Mouse (Mus musculus): ENCODE measurements at regions not wholly inside any gene's neighbourhood (a gene's known extent, or its start where the extent isn't known, plus 50 kb on each side); places are given as distances from the start of the nearest gene placed in this dataset.

DNA sequence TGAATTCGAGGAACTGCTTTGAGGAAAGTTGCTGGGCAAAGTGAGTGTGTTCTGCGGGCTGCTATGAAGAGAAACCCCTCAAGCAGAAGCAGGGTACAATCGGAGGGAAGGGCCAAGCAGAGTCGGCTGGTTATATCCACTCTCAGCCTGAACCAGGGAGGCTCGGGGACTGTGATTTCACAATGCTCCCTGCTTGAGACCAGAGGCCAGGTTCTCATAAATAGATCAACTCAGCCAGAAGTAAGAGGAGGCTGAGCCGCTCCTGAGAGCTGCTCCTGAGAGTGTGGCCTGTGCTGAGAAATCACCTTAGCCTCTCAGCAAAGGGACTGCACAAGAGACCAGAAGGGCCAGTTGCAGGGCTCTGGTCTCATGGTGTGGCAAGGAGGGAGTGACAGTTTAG, 149.6 kb downstream of the Tfap2c start:
- no peak for DNase-seq (ENCODE audit: low read depth)

DNA sequence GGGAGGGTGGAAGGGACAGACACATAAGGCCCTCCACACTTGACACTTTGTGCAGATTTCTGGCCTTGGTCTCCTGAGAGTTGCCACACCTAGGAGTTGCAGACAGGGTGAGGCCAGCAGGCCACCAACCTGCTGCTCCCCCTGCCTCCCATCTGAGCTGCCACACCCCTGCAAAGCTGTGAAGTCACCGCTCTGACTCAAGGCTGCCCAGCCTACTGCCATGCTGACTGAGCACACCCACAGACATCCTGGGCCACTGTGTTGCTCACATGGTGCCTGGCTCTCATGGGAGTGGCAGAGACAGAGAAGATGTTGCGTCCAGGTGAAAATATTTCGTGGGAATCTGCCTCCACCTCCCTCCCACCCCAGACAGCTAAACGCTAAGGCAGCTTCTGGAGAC, 150.3 kb downstream of the Tfap2c start:
- DNase-seq (ENCODE audit: low read depth) = peak; percentile 2

DNA sequence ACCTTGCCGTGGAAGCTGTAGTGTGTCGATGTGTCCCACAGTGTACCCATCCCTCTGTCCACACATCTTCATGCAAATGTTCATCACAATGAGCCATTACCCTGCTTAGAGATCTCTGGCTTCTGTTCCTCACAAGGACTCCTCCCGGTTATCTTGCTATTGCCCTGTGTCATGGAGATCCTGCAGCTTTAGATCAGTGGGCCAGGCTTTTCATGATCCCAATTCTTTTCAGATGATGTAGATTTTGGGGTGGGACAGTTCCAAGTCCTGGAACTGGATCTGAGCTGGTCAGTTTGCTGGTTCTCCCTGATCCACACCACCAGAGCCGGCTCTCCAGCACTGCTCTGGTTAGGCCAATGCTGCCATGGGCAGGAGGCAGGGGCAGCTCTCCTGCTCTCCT, 161.2 kb downstream of the Tfap2c start:
- DNase-seq (ENCODE audit: low read depth) = no peak

DNA sequence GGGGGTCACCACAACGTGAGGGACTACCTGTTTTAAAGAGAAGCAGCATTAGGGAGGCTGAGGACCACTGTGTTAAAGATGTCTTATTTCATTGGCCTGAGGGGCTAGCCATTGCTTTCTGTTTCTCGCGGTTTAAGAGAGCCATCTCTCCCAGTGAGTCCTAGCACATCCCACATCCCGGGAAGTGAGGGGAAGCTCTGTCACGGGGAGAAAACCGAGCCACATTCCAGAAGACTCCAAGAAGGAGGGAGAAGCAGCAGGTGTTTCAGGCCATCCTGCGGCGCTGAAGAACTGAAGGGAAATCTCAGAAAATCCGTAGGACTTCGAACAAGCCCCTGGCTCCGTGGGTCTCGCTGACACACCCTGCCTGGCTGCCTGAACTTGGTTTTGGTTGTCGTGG, 177.3 kb downstream of the Tfap2c start:
- DNase-seq (ENCODE audit: low read depth) = no peak

DNA sequence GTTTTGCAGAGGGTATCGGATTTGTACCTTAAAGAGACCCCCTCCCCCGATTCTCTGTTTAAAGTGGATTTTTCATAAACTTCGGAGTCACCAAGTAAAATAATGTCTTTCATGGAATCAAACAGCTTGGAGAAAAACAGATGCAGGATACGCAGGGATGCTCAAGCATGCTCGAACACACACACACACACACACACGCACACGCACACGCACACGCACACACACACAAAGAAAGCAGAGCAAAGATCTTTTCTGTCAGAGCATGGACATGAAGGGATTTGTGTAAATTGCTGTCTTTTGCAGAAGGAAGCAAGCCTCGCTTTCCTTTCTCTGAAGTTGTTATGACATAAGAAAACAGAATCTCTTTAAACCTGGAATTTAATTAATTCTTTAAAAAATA, 178.2 kb downstream of the Tfap2c start:
- DNase-seq (ENCODE audit: low read depth) = no peak

DNA sequence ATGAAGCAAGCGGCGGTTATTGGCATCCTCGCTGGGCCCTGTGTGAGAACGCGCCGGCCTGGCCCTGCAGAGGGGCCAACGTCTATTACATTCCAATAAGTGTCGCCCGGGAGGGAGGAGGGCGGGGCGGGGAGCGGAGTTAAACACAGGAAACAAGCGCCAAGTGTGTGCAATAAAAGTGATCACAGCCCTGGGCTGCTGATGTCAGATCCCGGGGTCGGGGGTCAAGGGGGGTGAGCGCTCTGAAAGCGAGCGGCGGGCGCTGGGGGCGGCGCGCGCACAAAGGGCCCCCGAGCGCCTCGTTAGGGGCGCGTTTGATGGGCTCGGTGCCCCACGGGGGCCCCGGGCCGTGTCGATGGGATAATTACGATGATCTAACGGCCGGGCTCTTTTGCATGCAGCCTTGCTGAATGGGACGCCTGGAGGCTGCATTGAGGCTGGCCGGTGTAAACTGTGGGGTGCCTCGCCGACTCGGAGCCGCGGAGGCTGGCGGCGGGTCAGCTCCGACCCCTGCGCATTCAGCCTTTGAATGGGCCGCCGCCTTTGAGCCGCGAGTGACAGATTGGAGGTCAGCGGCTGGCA, 178.9 kb downstream of the Tfap2c start:
- no peak for DNase-seq (ENCODE audit: low read depth)

DNA sequence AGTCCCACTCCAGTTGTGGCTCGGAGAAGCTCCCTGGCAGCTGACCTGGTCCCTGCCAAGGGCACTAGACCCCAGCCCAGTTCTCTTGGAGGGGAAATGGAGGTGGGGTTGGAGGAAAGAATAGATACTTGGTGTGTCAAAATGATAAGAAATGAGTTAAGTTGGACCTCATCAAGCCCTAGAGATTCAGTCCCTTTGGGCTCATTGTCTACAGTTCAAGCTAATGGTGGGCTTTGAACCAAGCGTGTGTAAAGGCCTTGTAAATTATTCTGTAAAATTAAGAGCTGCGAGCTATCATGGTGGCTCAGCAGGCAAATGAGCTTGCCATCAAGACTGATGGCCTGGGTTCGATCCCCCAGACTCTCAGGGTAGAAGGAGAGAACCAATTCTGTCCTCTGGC, 179.8 kb downstream of the Tfap2c start:
- no peak for DNase-seq (ENCODE audit: low read depth)

DNA sequence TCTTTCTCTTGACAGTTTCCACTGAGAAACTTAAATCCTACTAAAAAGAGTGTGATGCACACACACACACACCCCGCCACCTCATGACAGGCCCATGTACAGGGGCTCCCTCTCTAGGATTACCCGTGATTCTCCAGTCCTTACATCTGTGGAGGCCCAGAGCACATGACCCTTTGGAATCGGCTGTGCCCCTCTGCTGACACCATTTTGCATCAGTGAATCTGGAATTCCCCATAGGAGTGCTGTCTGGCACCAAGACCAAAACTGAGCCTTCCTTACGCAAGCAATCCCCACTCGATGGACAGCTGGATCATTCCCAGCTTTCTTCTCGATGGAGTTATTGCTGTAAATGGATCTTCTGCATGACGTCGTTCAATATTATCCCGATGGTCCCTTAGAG, 180.3 kb downstream of the Tfap2c start:
- DNase-seq (ENCODE audit: low read depth) = no peak

DNA sequence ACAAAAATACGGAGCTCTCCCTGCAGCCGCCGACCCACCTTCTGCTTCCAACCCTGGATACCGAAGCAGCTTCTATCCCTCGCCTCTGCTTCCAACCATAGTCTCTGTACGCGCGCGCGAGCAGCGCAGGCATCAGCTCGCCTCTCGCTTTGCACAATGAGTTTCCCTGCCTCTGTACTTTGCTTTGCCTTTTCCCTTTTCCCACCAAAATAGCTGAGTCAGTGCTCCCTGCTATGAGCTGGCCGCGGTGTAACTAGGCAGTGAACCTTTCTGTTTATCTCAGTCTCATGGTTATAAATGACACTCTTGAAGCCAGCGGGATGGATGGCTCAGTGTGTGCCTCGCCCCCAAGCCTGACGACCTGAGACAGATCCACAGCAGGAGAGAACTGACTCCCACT, 182.0 kb downstream of the Tfap2c start:
- DNase-seq (ENCODE audit: low read depth) = peak; percentile 6

DNA sequence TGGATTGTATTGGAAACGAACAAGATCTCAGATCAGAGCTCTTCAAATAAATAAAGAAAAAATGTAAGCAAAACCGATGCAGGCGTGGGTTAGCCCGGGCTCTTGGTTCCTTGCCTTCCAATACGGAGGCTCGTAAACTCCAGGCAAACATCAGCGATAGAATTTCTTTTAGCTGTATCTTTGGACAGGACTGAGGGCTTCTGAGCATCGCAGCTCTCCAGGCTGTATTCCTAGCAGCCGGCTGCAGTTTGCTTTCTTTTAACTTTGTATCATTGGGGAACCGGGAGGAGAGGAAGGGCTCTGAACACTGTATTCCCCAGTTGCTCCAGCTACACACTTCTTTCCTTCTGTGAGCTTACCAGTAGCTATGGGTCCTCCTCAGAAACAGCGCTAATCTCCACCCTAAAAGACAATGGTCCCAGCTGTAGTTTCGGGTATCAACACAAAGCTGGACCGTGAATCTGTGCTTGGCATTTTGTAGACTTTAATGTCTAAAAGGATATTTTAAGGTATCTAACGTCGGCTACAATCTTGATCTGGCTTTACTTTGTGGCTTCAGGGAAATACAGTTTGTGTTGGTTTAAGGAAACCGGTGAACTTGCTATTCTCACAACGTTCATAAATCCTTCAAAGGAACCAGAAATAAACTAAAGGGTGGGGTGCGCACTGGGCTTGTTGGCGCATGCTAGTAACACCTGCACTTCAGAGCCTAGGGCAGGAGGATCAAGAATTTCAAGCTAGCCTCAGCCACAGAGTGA, 183.2 kb downstream of the Tfap2c start:
- no peak for DNase-seq (ENCODE audit: low read depth)

DNA sequence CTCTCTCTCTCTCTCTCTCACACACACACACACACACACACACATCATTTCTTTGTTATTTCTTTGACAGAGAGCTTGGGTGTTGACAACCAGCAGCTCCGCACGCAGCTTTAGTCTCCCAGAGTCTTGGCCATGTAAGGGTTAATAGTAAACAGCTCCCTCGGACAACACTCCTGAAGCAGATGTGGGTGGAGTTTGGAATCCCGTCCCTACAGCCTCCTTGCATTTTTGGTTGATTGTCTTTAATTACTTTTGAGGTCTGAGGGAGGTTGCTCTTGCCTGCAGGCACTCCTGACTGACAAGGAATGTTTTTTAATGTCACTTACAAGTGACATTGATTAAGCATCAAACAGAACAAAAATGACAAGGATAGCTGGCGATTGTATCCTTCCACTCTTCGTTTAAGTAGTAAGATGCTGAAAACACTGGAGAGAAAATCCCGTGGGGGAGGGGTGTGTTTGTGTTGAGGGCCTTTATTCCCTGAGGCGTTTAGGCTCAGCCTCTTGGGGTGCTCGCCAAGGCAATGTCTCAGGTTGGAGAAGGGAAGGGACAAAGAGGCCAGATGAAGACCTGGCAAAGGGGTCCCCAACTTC, 184.1 kb downstream of the Tfap2c start:
- DNase-seq (ENCODE audit: low read depth) = no peak

DNA sequence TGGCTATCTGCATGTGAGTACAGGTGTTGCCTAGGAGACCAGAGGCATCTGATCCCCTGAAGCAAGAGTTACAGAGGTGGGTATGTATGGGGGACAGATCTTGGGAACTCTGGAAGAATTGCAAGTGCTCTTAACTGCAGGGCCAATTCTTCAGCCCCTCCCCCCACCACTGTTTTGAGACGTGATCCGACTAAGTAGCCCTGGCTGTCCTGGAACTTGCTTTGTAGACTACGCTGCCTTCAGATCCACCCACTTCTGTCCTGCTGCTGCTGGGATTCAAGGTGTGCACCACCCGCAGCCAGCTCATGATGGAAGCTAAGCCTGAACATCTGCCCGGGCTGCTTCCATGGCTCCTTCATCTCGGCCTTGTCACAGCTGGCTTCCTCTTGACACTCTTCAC, 186.2 kb downstream of the Tfap2c start:
- DNase-seq (ENCODE audit: low read depth) = no peak

DNA sequence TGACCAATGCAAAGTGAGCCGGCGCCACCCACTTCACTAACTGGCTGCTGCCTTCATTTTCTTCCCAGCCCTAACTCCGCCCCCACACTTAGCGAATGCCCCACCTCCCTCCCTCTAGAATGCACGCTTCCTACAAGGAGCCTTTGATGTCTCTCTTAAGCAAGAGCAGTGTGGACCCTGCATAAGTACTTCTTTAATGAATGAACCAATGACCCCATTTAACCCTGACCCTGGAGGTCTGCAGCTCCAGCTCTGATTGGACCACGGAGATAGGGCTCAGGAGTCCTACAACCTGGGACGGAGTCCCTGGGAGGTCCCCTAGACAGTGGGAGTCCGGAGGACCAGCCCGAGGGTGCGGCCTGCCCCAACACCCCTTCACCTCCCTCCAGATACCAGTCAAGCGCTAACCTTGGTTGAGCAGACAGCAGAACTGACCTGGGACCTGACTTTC, 189.7 kb downstream of the Tfap2c start:
- DNase-seq (ENCODE audit: low read depth) = no peak

DNA sequence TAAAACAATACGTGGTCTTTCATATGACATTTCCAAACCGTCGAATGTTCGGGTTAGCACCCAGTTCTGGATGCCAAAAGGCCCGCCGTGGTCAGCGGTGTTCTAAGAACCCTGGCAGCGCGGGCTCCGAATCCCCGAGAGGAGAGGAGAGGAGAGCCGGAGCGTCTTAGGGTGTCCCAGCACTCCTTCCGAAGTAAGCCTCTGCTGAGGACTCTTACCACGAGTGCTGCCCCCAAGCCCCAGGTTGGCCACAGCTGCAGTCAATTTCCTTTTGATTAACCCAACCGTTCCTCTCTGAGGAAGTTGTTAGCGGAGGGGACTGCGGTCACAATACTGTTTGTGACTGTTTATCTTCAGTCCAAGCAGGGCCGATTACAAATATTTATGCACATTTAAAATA, 190.1 kb downstream of the Tfap2c start:
- DNase-seq (ENCODE audit: low read depth) = no peak

DNA sequence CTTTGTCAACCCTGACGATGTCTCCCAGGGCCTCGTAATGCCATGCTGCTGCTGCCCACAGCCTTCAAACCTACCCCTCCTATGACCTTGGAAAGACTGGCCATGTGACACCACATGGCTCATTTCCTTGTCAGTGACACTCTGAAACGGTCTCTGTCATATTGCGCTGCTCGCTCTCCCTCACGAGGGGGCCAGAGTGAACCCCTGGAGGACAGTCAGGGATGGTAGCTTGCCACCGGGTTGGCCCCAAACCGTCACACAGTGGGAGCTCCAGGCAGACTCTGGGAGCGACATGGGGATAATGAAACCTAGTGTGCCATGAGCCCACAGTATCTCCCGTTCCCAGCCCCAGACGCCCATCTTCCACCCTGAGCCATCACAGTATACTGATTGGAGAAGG, 188.8 kb downstream of the Bmp7 start:
- DNase-seq (ENCODE audit: low read depth) = no peak

DNA sequence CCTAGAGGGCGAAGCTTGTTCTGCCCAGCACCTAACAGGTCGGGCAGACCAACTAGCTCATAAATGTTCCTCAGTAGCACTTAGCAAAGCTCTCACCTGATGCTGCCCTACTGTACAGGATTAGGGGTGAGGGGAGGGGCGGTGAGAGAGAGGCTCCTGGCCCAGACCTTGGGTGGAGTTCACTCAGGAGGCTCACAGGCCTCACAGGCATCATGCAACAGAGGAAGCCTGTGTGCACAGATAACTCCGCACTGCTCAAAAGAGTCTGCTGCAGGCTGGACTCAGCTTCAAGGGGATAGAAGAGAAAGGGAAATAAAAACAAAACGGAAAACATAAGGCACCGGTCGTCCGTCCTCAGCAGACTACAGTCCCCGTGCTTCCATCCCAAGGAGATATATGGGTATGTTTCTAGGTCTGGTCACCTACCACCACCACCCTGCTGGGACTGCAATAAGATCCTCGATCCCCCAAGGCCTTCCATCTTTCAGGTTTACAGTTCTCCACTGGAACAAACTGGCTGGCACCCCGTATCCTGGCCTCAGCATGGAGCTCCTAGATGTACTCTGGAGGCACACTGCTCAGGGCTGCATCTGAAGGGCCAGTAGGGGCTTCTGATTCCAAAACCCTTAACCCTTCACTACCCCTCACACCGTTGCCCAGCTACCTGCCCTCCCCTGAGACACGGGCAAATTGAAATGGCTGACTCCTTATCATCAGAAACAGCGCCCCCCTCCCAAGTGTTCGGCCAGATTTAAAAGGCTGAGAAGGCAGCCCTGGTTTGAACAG, 184.2 kb downstream of the Bmp7 start:
- no peak for DNase-seq (ENCODE audit: low read depth)

DNA sequence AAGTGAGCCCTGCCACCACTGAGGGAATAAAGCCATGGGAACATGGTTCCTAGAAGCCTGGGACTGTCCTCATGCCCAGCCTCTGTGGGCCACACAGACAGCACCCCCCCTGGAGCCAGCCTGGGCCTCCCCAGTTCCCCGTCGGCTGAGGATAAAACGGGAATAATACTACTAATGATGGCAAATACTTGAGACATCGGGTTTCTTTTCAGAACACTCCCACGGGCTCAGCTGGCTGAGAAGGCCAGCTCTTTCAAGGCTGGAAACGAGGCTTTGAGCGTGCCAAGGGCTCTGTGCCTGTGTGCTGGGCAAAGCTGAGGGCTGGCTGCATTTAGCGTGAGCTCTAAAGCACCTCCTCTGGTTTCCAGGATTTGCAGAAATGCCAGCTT, 183.7 kb downstream of the Bmp7 start:
- no peak for DNase-seq (ENCODE audit: low read depth)

DNA sequence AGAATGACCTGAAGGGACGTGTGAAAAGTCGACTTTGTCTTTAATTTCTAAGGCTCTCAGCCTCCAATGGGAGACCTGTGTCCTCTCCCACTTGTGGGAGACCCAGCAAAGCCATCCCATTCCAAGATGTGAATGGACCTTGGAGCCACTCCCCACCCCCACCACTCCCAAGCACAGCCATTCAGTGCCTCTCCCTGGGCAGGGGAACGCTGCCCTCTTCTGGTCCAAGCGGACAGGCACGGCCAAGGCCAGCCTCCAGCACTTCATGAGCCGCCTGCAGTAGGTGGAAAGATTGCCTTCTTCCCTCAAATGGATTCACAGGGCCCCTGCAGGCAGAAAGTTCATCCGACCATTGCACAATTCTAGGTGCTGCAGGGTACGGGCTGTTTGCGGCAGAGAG, 181.6 kb downstream of the Bmp7 start:
- DNase-seq (ENCODE audit: low read depth) = peak; percentile 14

DNA sequence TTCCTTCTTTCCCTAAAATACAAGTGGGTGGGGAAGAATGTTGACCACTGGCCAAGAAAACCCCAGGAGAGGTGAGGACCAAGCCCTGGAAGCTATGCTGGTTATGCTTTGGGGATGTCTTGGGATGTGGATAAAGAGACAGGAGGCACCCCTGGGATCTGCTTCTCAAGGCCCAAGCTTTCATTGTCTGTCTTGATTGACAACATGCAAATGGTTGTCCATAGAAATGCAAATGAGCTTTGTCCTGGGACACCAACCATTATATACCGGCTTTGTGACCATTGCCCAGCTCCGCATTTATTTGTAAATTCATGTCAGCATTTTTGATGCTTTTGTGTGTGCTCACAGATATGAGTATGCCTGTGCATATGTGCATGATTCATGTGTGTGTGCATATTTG, 174.9 kb downstream of the Bmp7 start:
- no peak for DNase-seq (ENCODE audit: low read depth)

DNA sequence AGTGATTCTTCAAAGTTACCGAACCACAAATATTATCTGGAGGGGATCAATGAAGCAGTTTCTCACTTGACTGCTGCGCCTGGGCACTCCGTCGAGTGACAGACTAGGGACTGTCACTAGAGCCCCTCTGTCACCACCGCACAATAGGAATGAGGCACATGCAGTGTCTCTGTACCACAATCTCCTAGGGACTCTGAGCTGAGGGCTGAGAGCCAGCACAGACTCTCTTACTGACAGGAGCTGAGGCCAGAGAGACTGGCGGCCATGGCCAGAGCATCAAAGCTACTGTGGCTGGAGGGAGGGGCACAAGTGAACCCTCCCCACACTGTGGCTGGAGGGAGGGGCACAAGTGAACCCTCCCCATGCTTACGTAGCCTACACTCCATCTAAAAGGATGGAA, 173.7 kb downstream of the Bmp7 start:
- DNase-seq (ENCODE audit: low read depth) = no peak

DNA sequence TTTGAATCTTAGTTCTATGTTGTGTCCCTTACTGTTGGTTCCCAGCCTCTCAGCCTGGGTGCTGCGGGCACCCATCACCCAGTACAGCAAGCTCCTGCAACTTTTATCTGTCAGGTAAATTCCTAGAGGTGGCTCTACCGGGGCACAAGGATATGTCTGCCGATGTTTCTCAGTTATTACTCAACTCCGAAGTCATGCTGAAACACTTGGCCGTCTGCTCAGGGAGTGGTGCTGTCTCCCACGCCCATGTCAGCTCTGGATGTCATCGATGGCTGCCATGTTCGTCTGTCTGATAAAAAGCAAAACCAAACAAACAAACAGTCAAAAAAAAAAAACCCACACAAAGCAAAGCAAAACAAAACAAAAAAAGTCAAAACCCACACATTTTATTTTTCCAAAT, 171.4 kb downstream of the Bmp7 start:
- DNase-seq (ENCODE audit: low read depth) = no peak

DNA sequence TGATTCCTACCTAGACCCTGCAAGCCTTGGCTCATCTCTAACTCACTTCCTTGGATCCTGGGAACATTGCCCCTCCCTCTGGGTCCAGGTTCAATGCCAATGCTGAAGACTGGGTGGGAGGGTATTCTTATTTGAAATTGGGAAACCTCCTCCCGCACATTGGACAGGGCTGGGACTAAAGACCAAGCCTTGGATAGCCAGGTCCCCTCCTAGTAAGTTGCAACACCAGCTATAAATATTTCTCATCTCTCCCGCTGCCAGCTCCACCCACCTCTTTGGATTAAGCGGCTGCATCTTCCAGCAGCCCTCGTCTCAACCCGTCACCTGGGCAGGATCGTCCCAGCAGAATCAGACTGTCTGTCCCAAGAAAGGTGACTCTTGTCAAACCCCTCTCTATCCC, 170.1 kb downstream of the Bmp7 start:
- DNase-seq (ENCODE audit: low read depth) = no peak

DNA sequence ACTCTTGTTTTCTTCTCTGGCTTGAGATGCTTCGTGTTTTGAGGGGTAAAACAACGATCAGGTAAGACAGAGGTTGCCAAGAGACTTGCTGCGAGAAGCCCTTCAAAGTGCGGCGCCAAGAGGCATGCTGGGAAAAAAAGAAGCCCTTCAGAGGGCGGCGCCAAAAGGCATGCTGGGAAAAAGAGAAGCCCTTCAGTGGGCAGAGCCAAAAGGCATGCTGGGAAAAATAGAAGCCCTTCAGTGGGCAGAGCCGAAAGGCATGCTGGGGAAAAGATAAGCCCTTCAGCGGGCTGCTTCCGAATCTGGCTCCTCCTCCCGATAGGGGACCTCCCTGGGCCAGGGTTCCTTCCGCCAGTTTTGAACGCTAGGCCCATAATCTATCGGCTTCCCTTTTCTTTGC, 169.5 kb downstream of the Bmp7 start:
- DNase-seq (ENCODE audit: low read depth) = no peak

All from fibroblast of lung, adult 2 months (primary cell).